Mouse (Mus musculus) gastrocnemius, postnatal 36 days (tissue): ENCODE results near the gene Vti1a. TPM values are rescaled to one million over a fixed set of nuclear protein-coding genes. Genes with fewer than 3 reads are reported as not detected.
A peak's percentile ranks its signal among the peaks of the same experiment; 100 is the strongest.

Experiments used
- DNase-seq, 2 experiments: peaks; one replicate each; pipeline ENCODE4 v3.0.0; 2022
- intact Hi-C: fragments of 180-260 bp; cut with DNase I; formaldehyde crosslinking; loops from one replicate; pipeline ENCODE4 v1.15.1; 2025
- long read RNA-seq, 2 experiments: library from polyadenylated mRNA; stranded (forward); transcript quantifications; one replicate each; pipeline ENCODE4 v2.0.0; 2021
- total RNA-seq, 2 experiments: library from RNA; stranded (reverse); gene quantifications; 2 replicates each; pipeline ENCODE4 v1.2.3; 2021

Vti1a gene
- total RNA-seq = 10 to 100 TPM; 16.3 to 16.7 TPM
- long read RNA-seq, experiment 1, transcript Vti1a-201 (8 exons, 3,405 nt) = major isoform, 8 of 58 reads
- long read RNA-seq, experiment 1, partial matches to known transcripts = 9 of 58 reads
- long read RNA-seq, experiment 1, other reads (novel, unspliced or antisense) = 41 of 58 reads
- long read RNA-seq, experiment 2, full-length matches to known transcripts = 7 of 60 reads
- long read RNA-seq, experiment 2, partial matches to known transcripts = 12 of 60 reads
- long read RNA-seq, experiment 2, other reads (novel, unspliced or antisense) = 41 of 60 reads

DNA sequence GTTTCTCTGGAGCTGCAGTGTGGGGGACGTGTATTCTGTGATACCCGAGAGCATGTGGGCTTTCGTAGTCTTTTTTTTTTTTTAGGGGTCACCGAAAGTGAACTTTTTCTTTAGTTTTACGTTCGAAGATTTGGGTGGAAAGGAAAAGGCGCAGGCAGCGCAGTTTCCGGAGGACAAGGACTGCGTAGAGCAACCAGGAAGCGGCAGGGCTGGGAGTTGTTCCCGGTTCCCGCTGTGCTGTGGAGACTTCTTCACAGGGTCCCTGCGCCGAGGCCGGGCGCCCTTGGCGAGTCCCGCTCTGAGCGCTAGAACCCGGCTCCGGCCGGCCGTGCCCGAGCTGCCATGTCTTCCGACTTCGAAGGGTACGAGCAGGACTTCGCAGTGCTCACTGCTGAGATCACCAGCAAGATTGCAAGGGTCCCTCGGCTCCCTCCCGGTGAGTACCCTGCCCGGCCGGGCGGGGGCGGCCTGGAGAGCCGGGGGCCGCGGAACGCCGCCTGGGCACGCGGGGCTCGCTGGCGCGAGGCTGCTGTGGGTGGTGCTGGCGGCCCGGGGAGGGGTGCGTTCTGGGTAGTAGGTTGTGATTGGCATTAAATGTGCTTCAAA, at the start of gene Vti1a:
TSS of gene Vti1a (plus strand) at position 187 of the 606 bp plus-strand sequence.
- peak; percentile 82 to 87 for DNase-seq
- intact Hi-C loops = no loop called here

DNA sequence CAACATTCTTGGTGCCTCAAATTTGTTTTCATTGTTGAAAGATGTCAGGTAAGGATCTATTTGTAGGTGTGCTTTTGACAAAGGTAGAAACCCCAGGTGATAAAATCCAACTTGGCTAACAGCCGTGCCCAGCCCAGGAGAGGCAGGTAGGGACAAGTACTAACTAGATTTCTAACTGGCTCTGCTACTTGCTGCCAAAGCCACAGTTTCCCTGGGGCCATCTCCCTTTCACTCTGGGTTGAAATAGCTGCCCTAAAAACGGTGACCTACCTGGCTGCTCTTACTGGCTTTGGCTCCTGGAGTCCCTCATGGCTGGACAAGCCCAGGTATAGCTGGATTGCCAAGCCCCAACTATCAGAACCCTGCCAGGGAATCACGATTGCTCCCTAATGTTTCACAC, 49.3 kb upstream of the Vti1a start:
- intact Hi-C loops = no loop called here
- DNase-seq = no peak

DNA sequence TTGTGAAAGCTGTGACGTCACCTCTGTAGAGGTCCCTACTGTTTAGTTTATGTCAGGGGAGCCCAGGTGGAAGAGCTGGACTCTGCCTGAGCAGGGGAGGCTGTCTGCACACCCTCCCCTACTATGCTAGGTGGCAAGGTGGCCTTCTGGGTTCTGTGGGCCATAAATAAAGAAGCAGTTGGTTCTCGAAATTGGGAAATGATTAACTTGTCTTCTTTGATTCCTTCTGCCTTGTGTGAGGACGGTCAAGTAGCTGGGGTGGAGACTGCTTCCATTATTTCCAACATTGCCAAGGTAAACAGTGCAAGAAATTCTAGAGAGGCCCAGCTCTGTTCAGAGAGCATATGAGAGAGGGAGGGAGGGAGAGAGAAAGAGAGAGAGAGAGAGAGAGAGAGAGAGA, 47.9 kb upstream of the Vti1a start:
- no peak for DNase-seq
- intact Hi-C loops = no loop called here

DNA sequence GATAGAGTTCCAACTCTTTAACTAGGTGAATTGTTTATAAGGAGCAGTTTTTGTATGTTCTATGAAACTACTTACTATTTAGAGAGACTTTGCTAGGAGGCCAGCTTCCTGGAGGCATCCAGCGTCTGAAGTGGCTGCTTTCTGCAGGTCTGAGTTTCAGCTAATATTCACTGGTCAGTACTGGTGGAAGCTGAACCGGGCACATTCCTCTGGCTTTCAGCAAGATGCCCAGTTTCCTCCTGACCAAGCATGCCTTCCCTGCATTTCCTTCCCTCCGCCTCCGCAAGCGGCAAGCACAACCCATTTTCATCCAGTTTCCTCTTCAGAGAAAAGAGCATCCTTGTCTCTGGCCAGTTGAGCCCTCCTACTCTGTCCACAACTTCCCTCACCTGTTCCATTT, 47.0 kb upstream of the Vti1a start:
- no peak for DNase-seq
- intact Hi-C loops = no loop called here

DNA sequence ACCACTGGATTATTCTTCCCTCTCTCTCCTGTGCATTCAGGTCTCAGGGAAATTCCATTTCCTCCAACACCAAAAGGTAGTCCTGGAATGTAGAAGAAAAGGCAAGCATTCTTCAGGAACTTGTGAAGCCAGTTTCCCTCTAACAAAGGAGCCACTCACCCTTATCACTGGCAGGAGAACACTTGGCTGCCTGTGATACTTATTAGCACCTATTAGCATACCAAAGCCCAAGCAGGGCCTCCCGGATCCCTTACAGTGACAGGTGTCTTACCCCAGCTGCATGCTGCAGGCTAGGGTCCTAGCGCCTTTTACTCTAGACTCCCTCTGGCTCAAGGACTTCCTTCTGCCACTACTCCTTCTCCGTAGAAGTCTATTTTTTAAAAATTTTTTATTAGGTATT, 44.6 kb upstream of the Vti1a start:
- intact Hi-C loops = no loop called here
- DNase-seq = no peak

DNA sequence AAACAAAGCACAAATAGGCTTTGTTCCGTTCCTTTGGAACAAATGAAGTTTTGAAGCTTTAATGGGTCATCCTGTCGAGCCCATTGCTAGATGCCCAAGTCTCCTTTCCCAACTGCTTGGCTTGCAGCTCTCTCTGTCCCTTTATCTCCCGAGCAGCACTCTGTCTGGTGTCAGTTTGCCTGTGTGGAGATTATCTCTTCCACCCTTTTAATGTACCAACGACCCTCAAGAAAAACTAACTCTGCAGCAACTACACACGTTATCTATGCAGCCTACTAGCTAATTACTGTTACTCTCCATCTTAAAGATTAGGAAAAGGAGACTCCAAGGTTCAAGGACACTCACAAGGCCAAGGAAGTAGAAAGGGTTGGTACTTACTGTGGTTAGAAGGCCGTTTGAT, 42.8 kb upstream of the Vti1a start:
- DNase-seq = no peak
- intact Hi-C loops = no loop called here

DNA sequence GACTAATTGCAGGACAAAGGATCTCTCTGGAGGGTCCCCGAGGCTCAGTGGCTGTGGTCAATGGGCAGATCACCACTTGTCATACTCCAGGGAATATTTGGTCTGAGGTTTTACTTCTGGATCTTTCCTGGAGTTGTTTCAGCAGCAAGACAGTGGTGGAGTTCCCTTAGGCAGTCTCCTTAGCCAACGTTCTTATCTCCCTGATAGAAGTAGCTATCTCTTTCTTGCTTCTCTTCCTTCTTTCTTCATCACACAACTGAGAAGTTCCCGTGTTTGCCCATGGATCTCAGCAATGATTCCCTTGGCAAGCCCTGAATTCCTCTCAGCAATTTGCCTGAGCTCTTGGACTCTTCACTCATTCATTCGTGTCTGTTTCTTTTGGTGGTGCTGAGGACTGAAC, 40.0 kb upstream of the Vti1a start:
- DNase-seq = no peak
- intact Hi-C loops = no loop called here

DNA sequence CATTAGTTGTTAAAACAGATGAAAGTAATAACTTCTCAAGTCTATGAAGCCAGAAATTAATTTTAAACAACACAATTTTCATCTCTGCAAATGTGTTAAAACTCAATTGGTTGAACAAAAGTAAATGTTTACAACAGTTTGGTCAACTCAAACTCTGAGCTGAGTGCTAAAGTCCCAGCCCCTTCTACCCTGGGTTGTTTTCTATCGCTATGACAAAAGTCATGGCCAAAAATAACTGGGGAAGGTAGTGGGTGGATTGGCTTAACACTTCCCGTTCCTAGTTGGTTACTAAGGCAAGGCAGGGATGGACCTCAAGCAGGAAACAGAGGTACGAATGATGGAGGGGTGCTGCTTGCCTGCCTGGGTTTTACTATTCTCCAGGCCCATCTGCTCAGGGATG, 39.3 kb upstream of the Vti1a start:
- no peak for DNase-seq
- intact Hi-C loops = no loop called here

DNA sequence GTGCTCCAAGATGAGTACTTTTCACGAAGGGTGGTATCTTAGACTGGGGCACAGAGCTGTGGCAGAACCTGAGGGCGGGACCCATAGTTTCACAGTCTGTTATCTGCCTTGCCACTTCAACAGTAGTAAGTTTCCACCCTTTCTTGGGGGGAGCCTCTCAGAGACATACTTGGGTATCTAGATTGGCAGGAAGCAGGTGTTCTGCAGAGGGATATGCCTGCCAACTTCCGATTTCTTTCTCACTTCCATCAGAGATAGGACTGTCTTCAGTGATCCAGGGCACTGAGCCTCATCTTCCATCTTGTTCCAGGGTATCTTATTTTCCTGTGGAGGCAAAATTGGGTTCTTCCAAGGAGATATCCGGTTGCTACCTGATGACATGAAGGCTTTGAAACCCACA, 32.0 kb upstream of the Vti1a start:
- DNase-seq = no peak
- intact Hi-C loops = no loop called here

DNA sequence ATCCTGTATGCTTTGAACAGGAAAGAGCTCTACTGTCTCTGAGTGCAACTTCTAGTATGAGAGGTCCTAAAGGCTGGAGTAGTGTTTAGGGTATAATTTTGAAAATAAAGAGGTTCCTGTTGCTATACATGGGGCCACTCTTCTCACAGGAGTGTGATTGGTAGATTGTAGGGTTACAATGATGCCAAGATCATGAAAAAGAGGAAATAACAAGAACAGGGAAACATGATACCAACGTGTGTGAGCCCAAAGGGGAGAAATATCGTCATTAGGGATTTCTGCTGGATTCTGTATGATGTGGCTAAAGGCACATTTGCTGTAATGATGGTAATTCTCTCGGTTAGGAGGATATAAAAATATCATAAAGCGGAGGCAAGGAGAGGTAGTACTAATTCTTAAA, 30.1 kb upstream of the Vti1a start:
- intact Hi-C loops = no loop called here
- no peak for DNase-seq

DNA sequence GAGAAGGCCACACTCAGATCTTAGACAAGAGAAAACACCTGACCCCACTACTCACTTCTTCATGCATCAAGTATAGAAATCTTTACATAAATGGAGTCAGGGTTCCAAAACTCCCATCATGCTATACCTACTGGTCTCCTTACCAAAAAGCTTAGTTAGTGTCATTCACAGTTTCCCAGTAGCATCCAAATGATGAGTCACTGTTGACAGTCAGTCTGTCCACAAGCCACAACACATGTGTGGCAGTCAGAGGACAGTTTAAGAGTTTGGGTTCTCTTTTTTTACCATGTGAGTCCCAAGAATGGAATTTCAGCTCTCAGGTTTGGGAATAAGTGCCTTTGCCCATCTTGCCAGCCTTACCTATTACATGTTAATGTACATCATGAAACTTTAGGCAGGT, 27.1 kb upstream of the Vti1a start:
- DNase-seq = no peak
- intact Hi-C loops = no loop called here

DNA sequence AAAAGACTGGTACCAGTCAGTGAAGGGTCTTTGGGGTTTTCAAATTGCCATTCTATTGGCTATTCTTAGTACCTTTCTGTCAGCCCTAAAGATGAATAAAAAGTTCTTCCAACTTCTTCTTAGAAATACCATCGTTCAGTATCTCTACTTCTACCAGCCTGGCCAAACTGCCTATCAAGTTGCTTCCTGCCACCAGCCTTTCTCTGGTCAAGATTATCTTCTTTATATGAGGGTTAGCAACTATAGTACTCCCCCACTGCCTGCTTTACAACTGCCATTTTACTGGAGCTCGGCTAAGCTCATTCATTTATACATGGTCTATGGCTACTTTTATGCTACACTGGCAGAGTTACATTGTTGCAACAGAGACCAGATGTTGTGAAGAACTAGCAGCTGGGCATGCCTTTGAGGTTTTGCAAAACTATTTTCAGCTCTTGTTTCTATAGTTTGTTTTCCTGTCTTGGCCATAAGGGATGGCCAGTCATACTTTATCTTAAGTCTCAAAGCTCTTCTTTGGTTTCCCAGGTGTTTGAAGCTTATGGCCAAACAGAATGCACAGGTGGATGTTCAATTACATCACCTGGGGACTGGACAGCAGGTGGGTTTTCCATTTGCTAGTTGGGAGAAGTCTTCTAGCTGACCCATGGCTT, 25.3 kb upstream of the Vti1a start:
- no peak for DNase-seq
- intact Hi-C loops = no loop called here

DNA sequence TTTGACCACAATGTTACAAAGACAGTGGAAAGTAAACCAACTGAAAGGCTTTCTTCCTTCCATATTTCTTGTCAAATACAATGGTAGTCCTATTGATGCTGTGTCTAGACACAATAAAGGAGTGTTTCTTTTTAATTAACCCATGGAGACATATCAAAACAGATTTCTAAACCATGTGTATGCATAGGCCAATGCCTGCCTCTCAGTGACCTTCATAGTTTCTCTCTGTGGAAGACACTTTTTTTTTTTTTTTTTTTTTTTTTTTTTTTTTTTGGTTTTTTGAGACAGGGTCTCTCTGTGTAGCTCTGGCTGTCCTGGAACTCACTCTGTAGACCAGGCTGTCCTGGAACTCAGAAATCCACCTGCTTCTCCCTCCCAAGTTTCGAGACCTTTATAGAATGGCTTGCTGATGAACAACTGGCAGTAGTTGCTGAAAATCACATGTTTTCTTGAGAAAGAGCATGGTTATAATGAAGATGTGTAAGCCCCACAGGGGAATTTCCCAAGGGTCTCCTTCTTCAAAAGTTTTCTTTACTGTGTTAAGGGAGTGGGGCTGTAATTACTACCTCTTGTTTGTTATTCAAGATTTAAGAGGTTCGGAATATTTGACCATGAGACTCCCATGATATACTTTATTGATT, 23.8 kb upstream of the Vti1a start:
- DNase-seq = no peak
- intact Hi-C loops = no loop called here

DNA sequence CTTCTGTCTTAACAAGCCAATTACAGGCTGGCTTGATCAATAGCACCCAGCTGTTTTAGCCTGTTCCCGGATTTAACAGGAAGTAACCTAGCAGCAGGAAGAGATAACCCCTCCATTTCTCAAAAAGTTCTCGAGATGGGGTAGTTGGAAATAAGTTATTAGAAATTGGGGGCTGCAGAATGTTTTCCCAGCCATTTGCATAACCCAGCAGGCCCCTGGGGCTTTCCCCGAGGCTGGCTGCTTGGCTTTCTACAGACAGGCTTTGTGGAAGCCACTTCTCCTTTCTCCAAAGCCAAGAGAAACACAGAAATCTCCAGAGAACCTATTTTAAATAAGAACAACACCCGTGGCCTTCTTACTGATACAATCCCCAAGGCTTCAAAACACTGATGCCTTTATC, 22.9 kb upstream of the Vti1a start:
- no peak for DNase-seq
- intact Hi-C loops = no loop called here

DNA sequence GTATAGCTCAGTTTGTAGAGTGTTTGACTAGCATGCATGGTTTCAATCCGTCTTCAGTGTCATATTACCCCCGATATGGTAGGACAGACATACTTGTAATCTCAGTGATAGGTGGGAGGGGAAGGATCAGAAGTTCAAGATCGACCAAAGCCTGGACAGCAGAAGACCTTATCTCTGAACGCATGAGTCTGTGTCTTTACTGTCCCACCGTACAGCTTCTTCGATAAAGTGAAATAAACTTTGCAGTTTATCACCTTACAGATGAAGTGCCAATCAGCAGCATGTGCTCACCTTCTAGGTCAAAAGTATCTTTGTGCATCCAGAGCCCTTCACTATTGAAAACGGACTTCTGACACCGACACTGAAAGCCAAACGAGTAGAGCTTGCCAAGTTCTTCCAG, 21.0 kb upstream of the Vti1a start:
- intact Hi-C loops = no loop called here
- no peak for DNase-seq

DNA sequence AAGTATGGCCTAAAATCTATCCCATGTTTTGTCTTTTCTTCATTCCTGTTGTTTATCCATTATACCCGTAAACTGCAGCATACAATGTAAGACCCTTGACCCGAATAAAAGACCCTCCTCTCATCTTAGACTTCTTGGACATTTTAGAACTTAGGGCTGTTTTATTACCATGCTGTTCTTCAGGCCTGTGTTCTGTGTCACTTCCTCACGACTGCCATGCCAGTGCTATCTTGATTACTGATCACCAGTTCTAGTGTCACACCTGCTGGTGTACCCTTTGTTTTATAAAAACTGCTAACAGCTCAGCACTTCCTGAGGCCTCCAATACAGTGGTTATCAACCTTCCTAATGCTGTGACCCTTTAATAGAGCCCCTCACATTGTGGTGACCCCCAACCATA, 20.5 kb upstream of the Vti1a start:
- DNase-seq = no peak
- intact Hi-C loops = no loop called here

DNA sequence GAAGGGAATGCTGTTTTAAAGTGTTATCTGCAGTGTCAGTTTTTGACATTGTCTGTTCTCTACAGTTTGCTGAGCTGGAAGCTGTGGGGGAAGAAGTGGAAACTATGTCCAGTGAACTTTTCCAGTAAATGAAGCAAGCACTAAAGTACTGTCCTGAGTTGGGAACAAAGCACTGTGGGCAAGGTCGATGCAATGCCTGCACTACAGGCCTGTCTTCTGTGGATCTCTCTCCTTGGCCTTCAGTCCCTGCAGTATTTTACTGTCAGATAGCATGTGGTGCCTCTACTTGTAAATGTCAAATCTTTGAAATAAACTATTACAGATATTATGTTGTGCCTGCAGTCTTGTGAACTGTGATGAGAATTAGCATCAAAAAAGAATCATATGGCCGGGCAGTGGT, 19.8 kb upstream of the Vti1a start:
- no peak for DNase-seq
- intact Hi-C loops = no loop called here

DNA sequence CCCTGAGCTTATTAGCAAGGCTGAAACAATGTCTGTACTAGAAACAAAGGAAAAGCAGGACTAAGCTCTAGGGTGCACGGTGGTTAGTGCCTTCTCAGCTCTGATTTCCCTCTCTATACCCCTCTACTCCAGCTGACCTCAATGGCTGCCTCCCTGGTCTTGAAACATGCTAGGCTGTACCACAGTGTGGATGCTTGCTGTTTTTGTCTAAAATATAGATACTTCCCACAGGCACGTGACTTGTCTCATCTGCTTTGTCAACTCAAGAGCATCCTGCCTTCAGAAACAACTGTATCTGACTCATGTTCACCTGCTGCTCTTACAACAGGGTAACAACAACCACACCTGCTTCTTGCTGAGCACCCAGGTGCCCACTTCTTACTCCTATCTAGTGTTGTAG, 18.6 kb upstream of the Vti1a start:
- DNase-seq = no peak
- intact Hi-C loops = no loop called here

DNA sequence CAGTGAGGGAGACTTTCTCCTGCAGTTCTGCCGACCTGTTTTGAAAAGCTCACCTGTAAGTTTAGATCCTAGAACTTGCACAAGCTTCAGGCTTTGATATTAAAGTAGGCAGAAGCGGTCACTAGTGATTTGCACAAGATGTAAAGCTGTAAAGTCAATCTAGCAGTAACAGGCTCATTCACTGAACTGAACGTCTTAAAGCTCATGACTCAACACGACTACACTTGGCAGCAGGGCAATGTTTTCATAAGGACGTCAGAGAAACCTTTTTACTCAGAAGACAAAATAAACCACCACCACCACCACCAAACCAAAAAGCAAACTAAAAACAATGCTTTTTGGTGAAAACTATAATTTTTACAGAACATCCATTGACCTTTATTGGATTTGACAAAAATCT, 18.1 kb upstream of the Vti1a start:
- DNase-seq = no peak
- intact Hi-C loops = no loop called here

DNA sequence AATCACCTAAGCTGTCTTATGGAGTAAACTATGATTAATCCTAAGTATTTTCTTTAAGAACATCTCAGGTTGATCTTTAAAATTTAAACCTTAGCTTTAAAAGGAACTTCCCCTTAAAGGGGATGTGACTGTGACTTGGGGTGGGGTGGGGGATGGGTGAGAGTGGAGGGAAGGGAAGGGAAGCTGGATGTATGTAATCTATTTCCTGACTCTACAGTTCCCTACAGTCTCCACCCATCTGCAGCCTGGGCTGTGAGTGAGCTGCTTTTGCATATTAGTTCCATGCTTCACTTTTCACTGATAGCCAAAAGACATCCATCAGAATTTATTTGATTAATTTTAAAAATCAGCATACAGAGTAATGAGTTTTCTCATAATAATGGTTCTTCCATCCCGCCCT, 16.7 kb upstream of the Vti1a start:
- no peak for DNase-seq
- intact Hi-C loops = no loop called here

DNA sequence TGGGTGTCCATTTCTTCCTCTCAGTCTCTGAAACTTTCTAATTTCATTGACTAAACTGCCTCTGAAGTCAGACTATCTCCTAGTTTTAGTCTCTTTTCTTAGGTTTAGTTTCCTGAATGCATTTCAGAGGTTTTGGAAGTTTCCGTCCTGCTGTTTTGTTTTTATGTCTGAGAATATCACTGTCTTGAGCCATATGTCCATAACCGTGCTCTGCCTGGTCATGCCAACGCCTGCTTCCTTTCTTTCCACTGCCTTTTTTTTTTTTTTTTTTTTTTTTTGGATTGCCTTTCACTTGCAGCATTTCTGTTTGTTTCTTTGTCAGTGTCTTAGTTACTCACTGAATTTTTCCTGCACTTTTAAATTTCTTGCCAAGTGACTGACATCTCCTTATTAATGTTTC, 15.6 kb upstream of the Vti1a start:
- no peak for DNase-seq
- intact Hi-C loops = loop anchor here (10.0 kb wide), 1 partner anchor 216 kb away; no protein-coding TSS in a partner anchor

DNA sequence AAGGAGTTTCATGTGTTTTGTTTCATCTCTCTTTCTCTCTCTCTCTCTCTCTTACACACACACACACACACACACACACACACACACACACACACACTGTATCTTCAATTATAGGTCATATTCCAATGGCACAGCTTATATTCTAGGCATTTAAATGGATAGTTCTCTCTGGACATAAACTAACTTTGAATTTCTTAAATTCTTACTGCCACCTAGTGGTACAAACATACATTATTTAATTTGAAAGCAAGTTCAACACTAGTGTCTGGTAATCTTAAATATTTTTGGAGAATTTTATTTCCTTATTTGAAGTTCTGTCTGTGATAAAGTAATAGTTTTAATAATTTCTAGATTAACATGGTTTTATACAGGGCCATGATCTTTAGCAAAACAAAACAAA, 11.1 kb upstream of the Vti1a start:
- DNase-seq = no peak
- intact Hi-C loops = loop anchor here (2.0 to 10.0 kb wide), 2 partner anchors 84 to 220 kb away; no protein-coding TSS in a partner anchor
